Mouse (Mus musculus): ENCODE measurements around the gene Vps41. TPM values are rescaled to one million over a fixed set of nuclear protein-coding genes. Genes with fewer than 3 reads are reported as not detected.

Gene Vps41
- total RNA-seq, 2 experiments from 2014 or later: 131 TPM

DNA sequence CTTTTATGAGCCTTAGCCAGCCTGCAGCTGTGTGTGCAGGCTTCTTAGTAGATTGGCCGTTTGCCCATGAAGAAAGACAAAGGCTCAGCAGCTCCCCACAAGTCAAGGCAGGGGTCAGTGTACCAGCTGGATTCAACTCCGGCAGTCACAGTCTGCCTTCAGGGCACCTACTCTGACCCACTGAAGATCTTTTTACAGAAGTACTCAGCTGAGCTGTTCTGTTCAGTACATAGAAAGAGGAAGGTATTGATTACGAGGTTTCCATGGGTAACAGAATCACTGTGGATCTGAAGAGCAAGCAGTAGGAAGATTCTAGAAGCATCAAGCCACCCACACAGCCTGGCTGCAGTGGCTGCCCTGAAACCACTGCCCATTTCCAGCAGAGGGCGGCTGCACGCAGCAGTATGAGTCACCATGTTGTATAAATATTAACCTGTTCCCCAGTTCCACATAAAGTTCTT lies 151.0 kb downstream of the Vps41 start:
- peak; percentile 34 to 59 for DNase-seq (ENCODE audit: low spot score in 2 of 2)

DNA sequence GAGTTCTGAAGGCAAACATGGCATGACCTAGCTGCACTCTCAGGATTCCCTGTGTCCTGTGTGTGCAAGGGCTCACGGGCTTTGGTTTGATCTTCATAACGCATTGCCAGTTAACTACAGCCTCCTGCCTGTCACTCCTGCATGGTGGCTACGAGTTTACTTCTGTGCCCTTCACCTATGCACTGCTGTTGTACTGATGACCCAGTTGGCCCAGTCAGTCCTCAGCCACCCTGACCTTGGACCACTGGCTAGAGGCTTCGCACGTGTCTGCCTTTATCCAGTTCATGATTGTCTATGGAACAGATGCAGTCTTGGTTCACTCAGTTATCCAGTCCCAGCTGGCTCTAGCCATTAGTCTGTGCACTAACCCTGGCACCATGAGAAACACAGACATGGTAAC lies 151.7 kb downstream of the Vps41 start:
- DNase-seq (ENCODE audit: low spot score in 2 of 2): no peak

DNA sequence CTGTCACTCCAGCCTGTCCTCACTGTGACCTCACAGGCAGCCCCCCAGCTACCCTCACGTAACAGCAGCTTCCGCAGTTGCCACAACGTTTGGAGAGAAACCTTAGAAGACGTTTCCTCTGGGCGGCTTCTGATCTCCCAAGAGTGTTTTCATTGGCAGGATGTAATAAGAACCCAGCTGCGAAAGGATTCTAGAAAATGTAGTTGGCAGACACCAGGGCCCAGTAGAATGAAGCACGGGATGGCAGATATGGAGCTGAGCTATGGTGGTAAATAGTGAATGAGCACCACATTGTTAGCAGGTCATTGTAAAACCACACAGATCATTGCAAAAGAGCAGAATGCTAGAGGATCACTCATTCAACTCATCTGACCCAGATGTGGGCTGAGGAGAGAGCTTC lies 158.2 kb downstream of the Vps41 start:
- DNase-seq (ENCODE audit: low spot score in 2 of 2): no peak

DNA sequence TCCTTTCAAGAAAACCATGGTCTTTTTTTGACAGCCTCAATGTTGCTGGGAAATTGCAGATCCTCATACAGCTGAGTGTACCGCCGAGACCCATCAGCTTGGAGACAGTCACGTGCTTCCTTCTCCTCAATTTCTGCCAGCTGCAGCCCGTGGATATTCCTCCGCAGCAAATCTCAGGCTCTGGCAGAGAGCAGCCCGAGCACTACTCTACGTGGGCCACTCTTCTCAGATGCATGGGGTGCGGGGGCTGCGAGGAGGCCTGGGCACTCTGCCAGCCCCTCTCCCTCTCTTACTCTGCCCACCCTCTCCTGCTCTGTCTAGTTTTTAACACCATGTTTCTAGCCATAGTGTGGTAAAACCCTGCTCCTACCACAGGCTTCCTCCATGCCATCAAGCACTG lies 175.8 kb downstream of the Vps41 start:
- DNase-seq (ENCODE audit: low spot score in 2 of 2): no peak

DNA sequence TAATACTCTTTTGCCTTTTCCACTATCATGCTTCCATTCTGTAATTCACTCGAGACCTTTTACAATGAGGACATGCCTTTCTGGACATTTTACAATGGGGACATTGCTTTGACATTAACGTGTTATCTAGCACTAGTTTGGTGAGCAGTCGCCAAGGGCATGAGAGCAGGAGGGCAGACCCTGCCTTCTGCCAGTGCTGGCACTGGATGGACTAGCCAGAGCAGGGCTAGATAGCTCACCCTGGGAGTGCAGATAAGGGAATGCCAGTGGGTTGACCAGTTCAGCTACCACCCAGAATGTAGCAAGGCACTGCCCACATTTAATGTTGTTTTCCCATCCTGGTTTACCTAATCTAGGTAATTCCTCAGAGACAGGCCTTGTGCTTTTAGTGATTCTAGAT lies 179.7 kb downstream of the Vps41 start:
- DNase-seq (ENCODE audit: low spot score in 2 of 2): no peak

DNA sequence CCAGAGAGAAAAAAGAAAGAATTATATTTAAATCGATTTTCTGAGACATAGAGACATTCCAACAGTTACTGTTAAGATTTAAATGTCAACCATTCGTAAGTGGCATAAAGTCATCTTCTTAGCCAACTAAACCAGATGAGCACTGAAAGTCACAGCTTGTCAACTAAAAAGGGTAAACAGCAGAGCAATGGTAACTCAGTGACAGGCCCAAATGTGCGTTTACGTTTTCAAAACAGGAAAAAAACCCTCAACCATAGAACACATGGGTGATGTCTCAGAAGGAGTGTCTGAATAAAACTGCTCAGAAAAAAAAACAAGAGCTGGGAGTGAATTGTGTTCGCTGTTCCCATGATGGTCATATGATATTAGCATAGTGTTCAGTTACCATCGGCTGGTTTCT lies 186.5 kb downstream of the Vps41 start:
- DNase-seq (ENCODE audit: low spot score in 2 of 2): no peak

DNA sequence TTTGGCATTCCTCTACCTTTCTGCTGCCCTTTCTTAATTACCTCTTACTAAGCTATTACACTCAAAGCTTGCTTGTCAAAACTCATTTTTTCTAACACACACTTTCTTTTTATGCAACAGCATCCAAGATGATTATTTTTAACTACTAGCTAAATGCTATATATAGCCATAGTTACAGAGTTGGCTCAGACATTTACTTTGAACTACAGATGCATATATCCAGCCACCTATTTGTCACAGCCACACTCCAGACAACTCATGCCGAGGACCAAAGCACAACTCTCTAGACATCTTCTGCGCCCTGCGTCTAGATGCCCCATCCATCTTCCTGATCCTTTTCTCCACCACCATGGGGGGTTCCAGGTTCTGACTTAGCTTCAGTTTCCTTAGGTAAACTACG lies 197.7 kb downstream of the Vps41 start:
- DNase-seq (ENCODE audit: low spot score in 2 of 2): no peak

Other genes with a start within 250 kb of the Vps41 start
- 100 to 1,000 TPM; 243 to 261 TPM for gene Amph, start 230.9 kb downstream of the Vps41 start, total RNA-seq (2021)